Mouse (Mus musculus): ENCODE measurements around the gene Efemp2. TPM values are rescaled to one million over a fixed set of nuclear protein-coding genes. Genes with fewer than 3 reads are reported as not detected.

The Efemp2 gene
- total and polyA plus RNA-seq, 2 experiments from 2014 or later, result 26.4 to 35.0 TPM

DNA sequence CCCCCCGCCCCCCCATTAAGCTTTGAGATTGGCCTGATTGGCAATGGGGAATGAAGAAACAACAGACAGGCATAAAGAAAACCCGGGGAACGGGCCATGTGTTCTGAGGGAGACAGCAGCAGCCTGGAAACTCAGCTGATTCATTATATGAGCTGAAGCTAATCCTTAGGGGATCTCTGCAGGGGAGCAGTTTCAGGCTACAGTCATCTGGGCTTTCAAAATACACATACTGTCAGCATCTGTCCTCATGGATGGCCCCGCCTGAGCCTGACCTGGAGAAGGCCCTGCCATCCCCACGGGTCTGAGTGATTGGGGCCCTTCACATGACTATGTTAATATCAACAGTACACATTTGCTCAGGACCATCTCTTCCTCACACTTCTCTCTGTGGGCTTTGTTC is 1.9 kb upstream of the Efemp2 start:
- Histone ChIP-seq H3K27ac (ENCODE audit: low read depth, low read length) (no peak overlapping the region), H3K4me3 (ENCODE audit: low read depth, low read length) (no peak overlapping the region), H3K27me3 (ENCODE audit: insufficient read depth, low read length) (no peaks in the 10 kb centered on the region), H3K4me2 (ENCODE audit: low read depth) (no peak overlapping the region), H3K36me3 (ENCODE audit: insufficient read depth) (peaks cover 4% of the 10 kb centered on the region; the same call in 1 of the 2 replicates), H3K9ac (no peak overlapping the region), H3K4me1 (ENCODE audit: insufficient read depth) (peaks cover 6% of the 10 kb centered on the region; the same call in 1 of the 2 replicates), H3K9me3 (ENCODE audit: low read length) (no peaks in the 10 kb centered on the region)
- DNase-seq (no peak), ATAC-seq (no peak)
- TF ChIP-seq CTCF (IDR thresholded peaks at IDR 0.05; ENCODE audit: low read depth), result no peak
- 46% methylated on average over 5 of the region's 5 CpGs for WGBS

DNA sequence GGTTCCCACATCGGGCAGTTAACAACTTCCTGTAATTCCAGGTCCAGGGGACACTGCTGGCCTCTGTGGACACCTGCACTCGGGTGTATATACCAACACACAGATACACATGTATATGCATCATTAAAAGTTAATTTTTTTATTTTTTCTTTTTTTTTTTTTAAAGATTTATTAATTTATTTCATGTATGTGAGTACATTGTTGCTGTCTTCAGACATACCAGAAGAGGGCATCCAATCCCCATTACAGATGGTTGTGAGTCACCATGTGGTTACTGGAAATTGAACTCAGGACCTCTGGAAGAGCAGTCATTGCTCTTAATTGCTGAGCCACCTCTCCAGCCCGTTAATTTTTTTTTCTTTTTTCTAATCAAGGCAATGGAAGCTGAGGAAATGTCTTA is 897 bp upstream of the Efemp2 start:
- 77% methylated on average over 3 of the region's 3 CpGs for WGBS
- Histone ChIP-seq H3K27me3 (ENCODE audit: insufficient read depth, low read length) (no peaks in the 10 kb centered on the region), H3K4me3 (ENCODE audit: low read depth, low read length) (no peak overlapping the region), H3K4me2 (ENCODE audit: low read depth) (no peak overlapping the region), H3K27ac (ENCODE audit: low read depth, low read length) (no peak overlapping the region), H3K9me3 (ENCODE audit: low read length) (no peaks in the 10 kb centered on the region), H3K36me3 (ENCODE audit: insufficient read depth) (no peaks in the 10 kb centered on the region), H3K9ac (no peak overlapping the region), H3K4me1 (ENCODE audit: insufficient read depth) (peaks cover 6% of the 10 kb centered on the region; the same call in 1 of the 2 replicates)
- no peak for ATAC-seq
- TF ChIP-seq CTCF (IDR thresholded peaks at IDR 0.05; ENCODE audit: low read depth), result peak; percentile 43
- DNase-seq, result no peak

DNA sequence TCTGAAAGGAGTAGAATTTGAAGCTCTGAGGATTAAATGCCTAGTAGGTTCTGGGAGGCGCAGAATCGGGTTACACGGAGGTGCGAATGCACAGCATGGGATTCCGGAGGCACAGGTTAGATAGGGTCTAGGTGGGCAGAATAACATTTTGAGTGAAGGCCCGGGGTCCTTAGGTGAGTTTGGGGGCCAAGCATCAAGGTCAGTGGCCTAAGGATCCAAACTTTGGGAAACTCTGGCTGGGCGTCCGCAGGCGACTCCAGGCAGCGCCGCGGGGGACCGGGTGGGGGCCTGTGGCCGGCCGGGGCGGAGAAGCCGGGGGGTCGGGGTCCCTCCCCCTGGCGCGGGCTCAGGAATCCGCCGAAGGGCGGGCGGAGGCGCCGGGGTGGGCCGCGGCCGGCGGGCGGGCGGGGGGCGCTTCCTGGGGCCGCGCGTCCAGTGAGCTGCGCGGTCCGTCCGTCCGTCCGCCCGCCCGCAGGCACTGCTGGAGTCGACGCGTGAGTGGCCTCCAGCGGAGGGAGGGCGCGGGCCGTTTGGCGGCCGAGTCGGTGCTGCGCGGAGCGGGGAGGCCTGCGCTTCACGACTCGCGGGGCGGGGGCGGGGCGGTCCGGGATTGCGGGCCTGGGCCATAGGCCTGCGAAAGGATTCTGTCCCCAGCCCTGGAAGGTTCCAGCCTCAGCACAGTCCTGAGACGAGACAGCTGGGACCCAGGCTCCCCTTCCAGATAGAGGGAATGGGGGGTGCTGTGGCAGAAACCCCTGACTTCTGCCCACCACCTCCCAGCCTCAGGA is 721 bp downstream of the Efemp2 start:
- TF ChIP-seq CTCF (IDR thresholded peaks at IDR 0.05; ENCODE audit: low read depth), result no peak
- Histone ChIP-seq H3K4me3 (ENCODE audit: low read depth, low read length) (peak overlapping the region; percentile 56), H3K4me2 (ENCODE audit: low read depth) (peak overlapping the region; percentile 97), H3K9me3 (ENCODE audit: low read length) (no peaks in the 10 kb centered on the region), H3K27me3 (ENCODE audit: insufficient read depth, low read length) (no peaks in the 10 kb centered on the region), H3K36me3 (ENCODE audit: insufficient read depth) (peaks cover 8% of the 10 kb centered on the region; the same call in 1 of the 2 replicates), H3K9ac (peak overlapping the region; percentile 76), H3K4me1 (ENCODE audit: insufficient read depth) (peaks cover 6% of the 10 kb centered on the region; the same call in 1 of the 2 replicates), H3K27ac (ENCODE audit: low read depth, low read length) (peak overlapping the region; percentile 59)
- peak; percentile 75 for ATAC-seq
- WGBS, result 4% methylated on average over 56 of the region's 68 CpGs
- peak; percentile 54 for DNase-seq

DNA sequence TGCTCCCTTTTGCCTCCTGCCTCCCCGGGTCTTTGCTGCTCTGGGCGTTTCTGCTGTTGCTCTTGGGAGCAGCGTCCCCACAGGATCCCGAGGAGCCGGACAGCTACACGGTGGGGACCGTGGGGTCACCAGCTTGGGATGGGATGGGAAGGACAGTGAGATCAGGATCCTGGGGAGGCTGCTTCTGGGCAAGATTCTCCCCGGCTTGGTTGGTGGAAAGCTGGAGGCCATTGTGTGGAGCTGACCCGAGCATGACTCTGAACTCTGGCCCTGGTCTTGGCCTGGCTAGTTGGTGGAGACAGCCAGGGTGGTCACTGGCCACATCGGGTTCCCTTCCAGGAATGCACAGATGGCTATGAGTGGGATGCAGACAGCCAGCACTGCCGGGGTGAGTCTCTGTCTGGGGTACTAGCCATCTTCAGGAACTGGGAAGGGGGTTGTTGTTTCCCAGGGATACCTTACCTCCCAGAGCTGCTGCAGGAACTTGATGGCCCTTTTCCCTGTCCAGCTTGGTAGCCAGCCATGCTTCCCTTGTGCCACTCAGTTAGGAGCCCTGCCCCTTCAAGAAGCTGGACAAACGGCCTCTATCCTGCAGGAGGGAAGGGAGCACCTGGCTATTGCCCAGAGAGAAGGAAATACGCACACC is 1.4 kb downstream of the Efemp2 start:
- H3K4me2 ChIP-seq (ENCODE audit: low read depth), result peak overlapping the region; percentile 97
- DNase-seq (no peak), ATAC-seq (peak; percentile 21)
- peaks cover 6% of the 10 kb centered on the region; the same call in 1 of the 2 replicates for H3K4me1 ChIP-seq (ENCODE audit: insufficient read depth)
- 19% methylated on average over 13 of the region's 13 CpGs for WGBS
- TF ChIP-seq CTCF (IDR thresholded peaks at IDR 0.05; ENCODE audit: low read depth), result no peak
- H3K9me3 ChIP-seq (ENCODE audit: low read length), result no peaks in the 10 kb centered on the region
- H3K27me3 ChIP-seq (ENCODE audit: insufficient read depth, low read length), result no peaks in the 10 kb centered on the region
- peak overlapping the region; percentile 76 for H3K9ac ChIP-seq
- peak overlapping the region; percentile 56 for H3K4me3 ChIP-seq (ENCODE audit: low read depth, low read length)
- H3K27ac ChIP-seq (ENCODE audit: low read depth, low read length), result peak overlapping the region; percentile 59
- H3K36me3 ChIP-seq (ENCODE audit: insufficient read depth), result peaks cover 14% of the 10 kb centered on the region; the same call in 1 of the 2 replicates

DNA sequence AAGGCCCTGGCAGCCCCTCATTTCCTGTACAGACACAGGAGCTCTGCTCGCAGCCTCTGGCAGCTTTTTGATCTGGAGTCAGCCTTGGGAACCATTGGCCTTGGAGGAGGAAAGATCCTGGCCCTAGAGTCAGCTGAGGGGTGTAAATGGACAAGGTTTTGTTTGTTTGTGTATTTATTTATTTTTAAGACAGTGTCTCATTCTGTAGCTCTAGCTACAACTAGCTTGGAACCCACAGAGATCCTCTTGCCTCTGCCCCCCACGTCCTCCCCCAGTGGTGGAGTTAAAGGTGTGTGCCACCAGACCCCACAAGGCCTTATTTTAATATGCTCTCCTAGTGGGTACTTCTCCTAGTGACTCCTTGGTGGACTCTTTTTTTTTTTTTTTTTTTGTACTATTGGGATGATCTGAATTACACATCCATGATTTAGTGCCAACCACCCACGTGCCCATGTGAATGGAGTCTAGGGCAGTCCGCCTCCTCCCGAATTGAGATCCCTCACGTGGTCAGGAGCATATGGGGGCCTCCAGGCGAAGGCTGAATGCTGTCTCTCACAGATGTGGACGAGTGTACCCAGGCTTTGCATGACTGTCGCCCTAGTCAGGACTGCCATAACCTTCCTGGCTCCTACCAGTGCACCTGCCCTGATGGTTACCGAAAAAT is 3.4 kb downstream of the Efemp2 start:
- no peak for TF ChIP-seq CTCF (IDR thresholded peaks at IDR 0.05; ENCODE audit: low read depth)
- Histone ChIP-seq H3K27me3 (ENCODE audit: insufficient read depth, low read length) (no peaks in the 10 kb centered on the region), H3K9ac (no peak overlapping the region), H3K36me3 (ENCODE audit: insufficient read depth) (peaks cover 29% of the 10 kb centered on the region), H3K4me3 (ENCODE audit: low read depth, low read length) (no peak overlapping the region), H3K27ac (ENCODE audit: low read depth, low read length) (no peak overlapping the region), H3K9me3 (ENCODE audit: low read length) (no peaks in the 10 kb centered on the region), H3K4me1 (ENCODE audit: insufficient read depth) (peaks cover 6% of the 10 kb centered on the region; the same call in 1 of the 2 replicates), H3K4me2 (ENCODE audit: low read depth) (no peak overlapping the region)
- WGBS, result 84% methylated on average over 10 of the region's 10 CpGs
- DNase-seq (no peak), ATAC-seq (no peak)

DNA sequence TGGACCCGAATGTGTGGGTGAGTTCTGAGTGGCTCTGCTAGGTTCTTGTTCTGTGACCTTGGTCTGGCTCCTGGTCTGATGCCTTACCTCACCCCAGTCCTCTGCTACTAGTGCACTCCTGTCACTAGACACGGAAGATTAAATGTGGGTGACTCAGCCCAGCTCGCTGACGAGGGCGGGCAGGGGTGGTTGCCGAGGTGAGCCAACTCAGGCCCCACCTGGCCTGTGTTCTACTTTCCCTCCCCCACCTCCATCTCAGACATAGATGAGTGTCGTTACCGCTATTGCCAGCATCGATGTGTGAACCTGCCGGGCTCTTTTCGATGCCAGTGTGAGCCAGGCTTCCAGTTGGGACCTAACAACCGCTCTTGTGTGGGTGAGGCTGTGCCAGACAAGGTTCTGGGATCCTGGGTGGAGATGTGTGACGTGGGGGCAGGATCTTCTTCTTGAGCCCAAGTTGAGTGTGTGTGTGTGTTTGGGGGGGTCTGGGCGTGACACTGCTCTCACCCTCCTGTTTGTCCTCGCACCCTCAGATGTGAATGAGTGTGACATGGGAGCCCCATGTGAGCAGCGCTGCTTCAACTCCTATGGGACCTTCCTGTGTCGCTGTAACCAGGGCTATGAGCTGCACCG is 4.0 kb downstream of the Efemp2 start:
- WGBS, result 86% methylated on average over 18 of the region's 18 CpGs
- TF ChIP-seq CTCF (IDR thresholded peaks at IDR 0.05; ENCODE audit: low read depth), result no peak
- H3K4me1 ChIP-seq (ENCODE audit: insufficient read depth), result peaks cover 6% of the 10 kb centered on the region; the same call in 1 of the 2 replicates
- no peaks in the 10 kb centered on the region for H3K9me3 ChIP-seq (ENCODE audit: low read length)
- no peak overlapping the region for H3K9ac ChIP-seq
- H3K4me3 ChIP-seq (ENCODE audit: low read depth, low read length), result no peak overlapping the region
- DNase-seq (no peak), ATAC-seq (no peak)
- peaks cover 36% of the 10 kb centered on the region for H3K36me3 ChIP-seq (ENCODE audit: insufficient read depth)
- no peak overlapping the region for H3K27ac ChIP-seq (ENCODE audit: low read depth, low read length)
- no peaks in the 10 kb centered on the region for H3K27me3 ChIP-seq (ENCODE audit: insufficient read depth, low read length)
- no peak overlapping the region for H3K4me2 ChIP-seq (ENCODE audit: low read depth)
